Comparison of ENCODE assay signal across 9 mouse cellular contexts in the genomic region with DNA sequence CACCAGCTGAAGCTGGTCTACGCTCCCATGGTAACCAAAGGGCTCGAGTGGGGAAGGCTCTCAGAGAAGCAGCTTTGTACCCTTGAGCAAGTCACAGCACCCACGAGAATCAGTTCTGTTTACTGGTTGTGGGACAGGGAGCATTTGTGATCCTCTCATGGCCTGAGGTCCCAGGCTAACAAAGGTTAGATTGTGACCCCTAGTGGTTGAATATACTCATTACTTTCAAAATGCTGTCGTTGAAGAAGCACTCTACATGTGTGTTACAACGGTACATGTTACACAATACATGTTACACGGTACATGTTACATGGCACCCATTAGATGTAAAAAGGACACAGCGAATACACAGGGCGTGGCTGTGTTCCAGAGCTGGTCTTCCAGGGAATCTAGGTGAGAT. TPM values are rescaled to one million over a fixed set of nuclear protein-coding genes. Genes with fewer than 3 reads are reported as not detected.
A peak's percentile ranks its signal among the peaks of the same experiment; 100 is the strongest.
DNase-seq lines count a peak whose midpoint lies in the region; ATAC-seq and TF ChIP-seq lines count a peak whose summit lies in the region.
"Had no signal": no experiment of that assay in that cellular context is flagged by ENCODE, and none has a peak within 500 bp of the region (broad histone marks: within the 10 kb centered on the region; RNA-seq: fewer than 3 reads in every experiment).

No protein-coding gene starts in this region.

- intact Hi-C loops in heart, postnatal 36 days (cut with DNase I), result loop anchor here (1.0 to 2.0 kb wide), 2 partner anchors 38 to 146 kb away; a partner anchor contains a TSS

- no peaks in the 10 kb centered on the region for H3K9me3 ChIP-seq in liver, postnatal 0 days (ENCODE audit: low read length)

- no peak for TF ChIP-seq EP300 in liver, postnatal 0 days (IDR thresholded peaks at IDR 0.05; ENCODE audit: low read depth)

- ATAC-seq in liver, postnatal 0 days, result peak; percentile 38; the same call in 1 of the 2 replicates

- H3K4me3 ChIP-seq in cerebellum, adult 2 months (replicated peaks; ENCODE audit: insufficient read depth, low read depth, low read length), result no peak overlapping the region
- H3K4me3 ChIP-seq in liver, postnatal 0 days (ENCODE audit: low read depth, low read length), result no peak overlapping the region

- H3K9ac ChIP-seq in liver, postnatal 0 days (replicated peaks), result no peak overlapping the region

- TF ChIP-seq POLR2A in cerebellum, adult 2 months (IDR thresholded peaks at IDR 0.05; ENCODE audit: borderline replicate concordance, insufficient read depth, low read length), result no peak

- no peaks in the 10 kb centered on the region for H3K36me3 ChIP-seq in liver, postnatal 0 days (replicated peaks; ENCODE audit: insufficient read depth, low read length)

- WGBS in cerebellum, adult 2 months, result 77% methylated on average over 8 of the region's 8 CpGs
- WGBS in liver, postnatal 0 days (ENCODE audit: insufficient replicate concordance), result 62% methylated on average over 8 of the region's 8 CpGs

- TF ChIP-seq CTCF in cerebellum, adult 2 months (IDR thresholded peaks at IDR 0.05; ENCODE audit: borderline replicate concordance, insufficient read depth, low read depth, low read length), result peak; percentile 36; the same call in 1 of the 2 replicates
- peak; percentile 80 for TF ChIP-seq CTCF in liver, postnatal 0 days (IDR thresholded peaks at IDR 0.05; ENCODE audit: low read depth)

- H3K4me2 ChIP-seq in liver, postnatal 0 days (ENCODE audit: low read depth, low read length), result no peak overlapping the region

- no peaks in the 10 kb centered on the region; the same call in 1 of the 2 replicates for H3K27me3 ChIP-seq in cerebellum, adult 2 months (ENCODE audit: control insufficient read depth, insufficient read depth, low read length)
- no peaks in the 10 kb centered on the region for H3K27me3 ChIP-seq in liver, postnatal 0 days (ENCODE audit: insufficient read depth, low read length)

- no peak overlapping the region for H3K27ac ChIP-seq in cerebellum, adult 2 months (ENCODE audit: insufficient read depth, low read length)
- H3K27ac ChIP-seq in liver, postnatal 0 days (ENCODE audit: low read depth), result no peak overlapping the region

- H3K4me1 ChIP-seq in cerebellum, adult 2 months (ENCODE audit: control insufficient read depth, insufficient read depth, low read length), result no peaks in the 10 kb centered on the region
- H3K4me1 ChIP-seq in liver, postnatal 0 days (ENCODE audit: insufficient read depth), result 0 out of 2 replicates have a peak, but pooled peaks cover 2% of the 10 kb centered on the region

- DNase-seq in cerebellum, adult 2 months, result no peak
- no peak for DNase-seq in cerebellum, adult 18-20 months
- no peak for DNase-seq in liver, postnatal 0 days
- DNase-seq in liver (no peak), ZHBTc4 (ENCODE audit: low read depth, low spot score) (peak; percentile 77)
- DNase-seq in mesoderm, embryonic 11.5 days (ENCODE audit: low read depth, low spot score), result peak; percentile 55
- no peak for DNase-seq in right cerebral cortex, adult 2 months (ENCODE audit: low spot score in 2 of 2)
- no peak for DNase-seq in heart, postnatal 36 days
- DNase-seq: spleen, adult 18-20 months had no signal

RNA-seq across cellular contexts. Expression of a gene that starts 34.7 kb away (rescaled TPM):
- polyA plus RNA-seq in cerebellum, adult 2 months (2012; rRNA removed), result 10.1 and 10.7 TPM in 2 replicates
- polyA plus RNA-seq in liver, postnatal 0 days (2015; fragmentation: Nextera tagmentation; extraction: Ambion mirVana), result 4.4 and 5.4 TPM in 2 replicates
- 10 to 100 TPM; 18.0 to 19.8 TPM for total RNA-seq in heart, postnatal 36 days (2021)

RNA-seq across cellular contexts. Expression of a gene that starts 38.4 kb away (rescaled TPM):
- 7.3 and 7.9 TPM in 2 replicates for polyA plus RNA-seq in cerebellum, adult 2 months (2012; rRNA removed)
- polyA plus RNA-seq in liver, postnatal 0 days (2015; fragmentation: Nextera tagmentation; extraction: Ambion mirVana), result 0.82 and 0.95 TPM in 2 replicates
- total RNA-seq in heart, postnatal 36 days (2021), result 10 to 100 TPM; 47.7 to 59.2 TPM

Comparison
In these comparisons a context has a peak if more than half of its experiments do, and no peak if none do; other contexts are left out.
1. DNase-seq: peak in ZHBTc4 (single experiment) and mesoderm, embryonic 11.5 days (single experiment); none in cerebellum, adult 2 months (0 of 2), cerebellum, adult 18-20 months (0 of 2), liver, postnatal 0 days (single experiment), liver (single experiment), right cerebral cortex, adult 2 months (0 of 2) and heart, postnatal 36 days (0 of 2).